35 mouse cellular contexts compared by ENCODE assay signal in genomic region chr16:34784675-34785074, GRCm38 (mm10). TPM values are rescaled to one million over a fixed set of nuclear protein-coding genes. Genes with fewer than 3 reads are reported as not detected.
A peak's percentile ranks its signal among the peaks of the same experiment; 100 is the strongest.
DNase-seq lines count a peak whose midpoint lies in the region; ATAC-seq and TF ChIP-seq lines count a peak whose summit lies in the region.
"Had no signal": no experiment of that assay in that cellular context is flagged by ENCODE, and none has a peak within 500 bp of the region (broad histone marks: within the 10 kb centered on the region; RNA-seq: fewer than 3 reads in every experiment).

No protein-coding gene starts in this region.

- H3K79me2 ChIP-seq in myocyte (ENCODE audit: control insufficient read depth, insufficient read depth) = no peaks in the 10 kb centered on the region

- peaks cover 30% of the 10 kb centered on the region for H3K36me3 ChIP-seq in megakaryocyte, embryonic 14.5 days (replicated peaks; ENCODE audit: low read length)
- H3K36me3 ChIP-seq in myocyte (ENCODE audit: control insufficient read depth, insufficient read depth) = no peaks in the 10 kb centered on the region
- no peaks in the 10 kb centered on the region for H3K36me3 ChIP-seq in heart, embryonic 12.5 days
- H3K36me3 ChIP-seq: embryonic facial prominence, embryonic 15.5 days; forebrain, embryonic 12.5 days; G1E; hindbrain, embryonic 13.5 days; liver, embryonic 12.5 days; midbrain, embryonic 13.5 days had no signal

- no peak for ATAC-seq in megakaryocyte, adult 5-6 weeks (ENCODE audit: poor library complexity, severe bottlenecking)
- no peak for ATAC-seq in heart, embryonic 12.5 days (ENCODE audit: insufficient number of reproducible peaks, low FRiP score)
- ATAC-seq: activated CD4-positive, CD25-positive, alpha-beta regulatory T cell, adult 4 months; forebrain, postnatal 0 days; intestine, embryonic 16.5 days; liver, embryonic 12.5 days; liver, postnatal 0 days; midbrain, embryonic 13.5 days had no signal

- no peak overlapping the region for H3K9ac ChIP-seq in heart, embryonic 12.5 days
- H3K9ac ChIP-seq: embryonic facial prominence, embryonic 15.5 days; forebrain, embryonic 12.5 days; forebrain, postnatal 0 days; hindbrain, embryonic 13.5 days; liver, embryonic 12.5 days; liver, postnatal 0 days; midbrain, embryonic 13.5 days had no signal

- WGBS in heart, embryonic 12.5 days = 62% methylated on average over 4 of the region's 4 CpGs

- no peaks in the 10 kb centered on the region for H3K27me3 ChIP-seq in megakaryocyte, embryonic 14.5 days (replicated peaks)
- H3K27me3 ChIP-seq in myocyte (ENCODE audit: control insufficient read depth, insufficient read depth, insufficient read length) = no peaks in the 10 kb centered on the region
- no peaks in the 10 kb centered on the region; the same call in 1 of the 2 replicates for H3K27me3 ChIP-seq in heart, embryonic 12.5 days (replicated peaks)
- H3K27me3 ChIP-seq: embryonic facial prominence, embryonic 15.5 days; hindbrain, embryonic 13.5 days; liver, embryonic 12.5 days; midbrain, embryonic 13.5 days had no signal

- H3K4me1 ChIP-seq in megakaryocyte, embryonic 14.5 days = peaks cover 92% of the 10 kb centered on the region
- H3K4me1 ChIP-seq in heart, embryonic 12.5 days (replicated peaks) = no peaks in the 10 kb centered on the region
- H3K4me1 ChIP-seq: embryonic facial prominence, embryonic 15.5 days; hindbrain, embryonic 13.5 days; liver, embryonic 12.5 days; midbrain, embryonic 13.5 days had no signal

- no peak overlapping the region for H3K27ac ChIP-seq in heart, embryonic 12.5 days (ENCODE audit: poor library complexity, severe bottlenecking)
- H3K27ac ChIP-seq: embryonic facial prominence, embryonic 15.5 days; forebrain, embryonic 12.5 days; hindbrain, embryonic 13.5 days; kidney, postnatal 0 days; liver, embryonic 12.5 days; midbrain, embryonic 13.5 days; stomach, postnatal 0 days had no signal

- peak; percentile 21 for DNase-seq in heart, adult 11 months
- DNase-seq in heart, adult 18-20 months = no peak
- peak; percentile 67 for DNase-seq in adipocyte (ENCODE audit: low spot score)
- DNase-seq in embryo, embryonic 11 days = no peak
- DNase-seq: adrenal gland, postnatal 10 days; B cell, adult 2 months; cerebellum, adult 11 months; cerebellum, adult 9-10 months; cerebellum, postnatal 36 days; forebrain, postnatal 0 days; gastrocnemius, postnatal 10 days; heart, postnatal 4 days; kidney, adult 8-10 months; kidney, postnatal 4 days; layer of hippocampus, postnatal 36 days; left cerebral cortex, postnatal 4 days; liver, postnatal 0 days; right cerebral cortex, postnatal 4 days; thymus, adult 18-20 months; thymus, postnatal 25 days had no signal

- no peak overlapping the region for H3ac ChIP-seq in myocyte (ENCODE audit: control insufficient read depth, insufficient read length)

- no peaks in the 10 kb centered on the region for H3K9me3 ChIP-seq in megakaryocyte, embryonic 14.5 days
- H3K9me3 ChIP-seq in heart, embryonic 12.5 days (replicated peaks) = no peaks in the 10 kb centered on the region
- H3K9me3 ChIP-seq: embryonic facial prominence, embryonic 15.5 days; forebrain, embryonic 12.5 days; G1E; hindbrain, embryonic 13.5 days; liver, embryonic 12.5 days; midbrain, embryonic 13.5 days had no signal

- peak; percentile 34 for TF ChIP-seq POLR2A in myocyte (IDR thresholded peaks at IDR 0.05; ENCODE audit: insufficient read length, low read depth)

- H3K4me2 ChIP-seq in myocyte (ENCODE audit: low read depth) = peak overlapping the region; percentile 72
- H3K4me2 ChIP-seq in heart, embryonic 12.5 days = no peak overlapping the region
- H3K4me2 ChIP-seq: embryonic facial prominence, embryonic 15.5 days; forebrain, embryonic 12.5 days; heart, embryonic 11.5 days; hindbrain, embryonic 13.5 days; liver, embryonic 12.5 days; midbrain, embryonic 13.5 days had no signal

- peak overlapping the region; percentile 87 for H3K4me3 ChIP-seq in megakaryocyte, embryonic 14.5 days (replicated peaks)
- H3K4me3 ChIP-seq in myocyte = no peak overlapping the region
- H3K4me3 ChIP-seq in heart, embryonic 12.5 days = no peak overlapping the region
- H3K4me3 ChIP-seq: embryonic facial prominence, embryonic 15.5 days; forebrain, embryonic 12.5 days; hindbrain, embryonic 13.5 days; liver, embryonic 12.5 days; midbrain, embryonic 13.5 days had no signal

TF ChIP-seq in myocyte, 11 proteins besides CTCF, POLR2A, EP300 and RAD21:
- peak in 1 of 3 experiments; percentile 14 for TF ChIP-seq MYOD1 (IDR thresholded peaks at IDR 0.05; ENCODE audit: control insufficient read depth in 1 of 3, insufficient read length in 2 of 3, low read depth in 2 of 3)
- TF ChIP-seq MAX (IDR thresholded peaks at IDR 0.05; ENCODE audit: low read depth) = no peak
- TF ChIP-seq MYOG (IDR thresholded peaks at IDR 0.05; ENCODE audit: control insufficient read depth in 1 of 3, insufficient read depth in 1 of 3, insufficient read length in 2 of 3, low read depth in 2 of 3) = peak in 1 of 3 experiments; percentile 29

RNA-seq across cellular contexts. Expression of gene Mylk, which starts 39.7 kb away (rescaled TPM):
- 10 to 100 TPM; 34.0 to 36.3 TPM for total RNA-seq in heart, adult 18-20 months (2021)
- 66.2 and 90.1 TPM in 2 replicates for polyA plus RNA-seq in megakaryocyte, embryonic 14.5 days (2012; ENCODE audit: insufficient read depth, low replicate concordance)
- 1.6 and 1.9 TPM in 2 replicates for total RNA-seq in megakaryocyte, adult 5-6 weeks (2015)
- total RNA-seq in megakaryocyte, adult 5-6 weeks (2017) = 2.4 and 5.0 TPM in 2 replicates
- polyA plus RNA-seq in myocyte (2012; fragmentation: generic; extraction: Trizol) = 2.1 TPM
- polyA plus RNA-seq in heart, embryonic 12.5 days (2016; fragmentation: Nextera tagmentation; extraction: Ambion mirVana) = 5.2 and 5.4 TPM in 2 replicates
- polyA plus RNA-seq: G1E had no signal

Comparison
In these comparisons a context has a peak if more than half of its experiments do, and no peak if none do; other contexts are left out.
1. DNase-seq: peak in heart, adult 11 months (single experiment) and adipocyte (single experiment); none in heart, adult 18-20 months (0 of 2) and embryo, embryonic 11 days (single experiment).
2. RNA of gene Mylk, which starts 39.7 kb away (polyA plus RNA-seq): 66.2 to 90.1 TPM in megakaryocyte, embryonic 14.5 days; 5.2 to 5.4 TPM in heart, embryonic 12.5 days and 2.1 TPM in myocyte (single experiment); every median in the first group is over 10 times any median in the second.